Mouse (Mus musculus) myocyte (in vitro differentiated cells): ENCODE measurements around the gene Hyou1.

Source experiments
- E2F4 ChIP-seq: IDR thresholded peaks from one replicate; pipeline ENCODE4 v1.6.1; 2011; ENCODE audit warnings: mild to moderate bottlenecking, control low read depth, moderate library complexity; ENCODE audit not compliant: insufficient read depth
- POLR2A ChIP-seq: IDR thresholded peaks from one replicate; pipeline ENCODE4 v1.6.1; 2011; ENCODE audit warnings: low read depth, mild to moderate bottlenecking, control low read depth, moderate library complexity; ENCODE audit not compliant: insufficient read length

DNA sequence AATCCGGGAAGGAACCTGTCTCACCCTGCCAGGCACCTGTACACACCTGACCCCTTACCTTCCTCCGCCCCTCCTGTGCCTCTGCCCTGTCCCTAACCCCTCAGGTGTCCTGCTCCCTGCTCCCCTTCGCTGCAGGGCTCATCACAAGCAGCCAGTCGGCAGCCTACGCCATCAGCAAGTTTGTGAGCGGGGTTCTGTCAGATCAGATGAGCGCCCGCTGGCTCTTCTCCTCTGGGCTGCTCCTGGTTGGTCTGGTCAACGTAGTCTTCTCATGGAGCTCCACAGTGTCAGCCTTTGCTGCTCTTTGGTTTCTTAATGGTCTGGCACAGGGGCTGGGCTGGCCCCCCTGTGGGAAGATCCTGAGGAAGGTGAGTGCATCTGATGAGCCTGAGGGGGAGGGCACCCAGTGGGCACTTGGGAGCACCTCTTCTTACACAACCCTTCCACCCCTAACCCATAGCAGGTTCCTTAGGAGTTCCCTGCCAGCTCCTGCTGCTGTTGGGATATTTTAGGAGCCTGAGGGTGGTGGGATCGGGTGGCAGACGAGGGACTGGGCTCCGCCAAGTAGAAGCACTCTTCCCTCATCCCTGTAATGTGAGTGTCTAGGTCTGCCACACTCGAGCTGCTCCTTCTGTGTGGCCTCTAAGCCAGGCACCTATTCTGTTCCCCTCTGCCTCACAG lies 20.0 kb downstream of the Hyou1 start:
- TF ChIP-seq POLR2A, result no peak
- TF ChIP-seq E2F4, result no peak
